Mouse (Mus musculus): ENCODE results near the gene Utp18.

Gene Utp18

DNA sequence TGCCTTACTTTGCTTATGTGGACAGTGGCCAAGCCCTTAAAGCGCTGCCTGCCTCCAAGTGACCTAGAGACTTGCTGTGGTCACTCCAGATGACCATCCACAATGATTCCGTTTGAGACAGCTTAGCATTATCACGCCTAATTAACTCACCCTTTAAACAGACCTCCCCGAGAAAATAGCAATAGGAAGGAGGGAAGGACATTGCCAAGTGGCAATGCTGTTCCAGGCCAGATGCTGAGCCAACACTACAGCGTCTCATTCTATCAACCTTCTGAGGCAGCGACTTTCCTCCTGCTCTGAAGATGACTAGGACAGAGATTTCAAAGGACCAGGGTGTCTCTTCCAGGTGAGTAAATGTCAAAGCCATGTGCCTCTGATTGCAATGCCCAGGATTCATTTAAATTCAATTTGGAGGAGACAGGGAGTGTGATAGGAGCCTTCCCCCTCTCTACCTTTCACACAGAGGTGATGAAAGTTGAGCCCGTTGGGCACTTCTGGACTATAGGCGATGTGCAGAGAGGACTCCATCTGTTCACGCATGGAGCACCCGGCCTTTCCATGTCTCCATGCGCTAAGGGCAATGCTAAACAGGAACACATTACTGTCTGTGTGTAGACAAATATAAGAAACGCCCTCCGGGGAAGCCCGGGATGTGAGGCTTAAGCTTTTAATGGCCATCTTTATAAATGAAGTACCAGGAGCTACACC is 56.8 kb downstream of the Utp18 start:
- no peak for DNase-seq

GRCm38 (mm10) chr11:93822261-93822660 is 63.3 kb downstream of the Utp18 start:
- DNase-seq, result no peak

DNA sequence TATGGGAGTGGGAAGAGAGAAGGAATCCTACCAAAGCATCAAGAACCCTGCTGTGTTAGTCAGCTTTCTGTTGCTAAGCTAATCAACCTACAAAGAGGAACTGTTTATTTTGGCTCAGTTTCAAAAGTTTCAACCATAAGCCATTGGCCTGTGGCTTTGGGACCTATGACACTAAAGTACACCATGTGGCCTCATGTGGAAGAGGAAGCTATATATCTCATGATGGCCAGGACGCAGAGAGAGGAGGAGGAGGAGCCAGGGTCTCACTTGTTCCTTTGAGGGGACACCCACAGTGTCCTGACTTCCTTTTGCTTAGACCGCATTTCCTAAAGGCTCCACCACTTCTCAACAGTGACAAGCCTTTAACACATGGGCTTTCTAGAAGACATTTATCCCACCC is 64.0 kb downstream of the Utp18 start:
- peak in 1 of 2 experiments; percentile 4 for DNase-seq

DNA sequence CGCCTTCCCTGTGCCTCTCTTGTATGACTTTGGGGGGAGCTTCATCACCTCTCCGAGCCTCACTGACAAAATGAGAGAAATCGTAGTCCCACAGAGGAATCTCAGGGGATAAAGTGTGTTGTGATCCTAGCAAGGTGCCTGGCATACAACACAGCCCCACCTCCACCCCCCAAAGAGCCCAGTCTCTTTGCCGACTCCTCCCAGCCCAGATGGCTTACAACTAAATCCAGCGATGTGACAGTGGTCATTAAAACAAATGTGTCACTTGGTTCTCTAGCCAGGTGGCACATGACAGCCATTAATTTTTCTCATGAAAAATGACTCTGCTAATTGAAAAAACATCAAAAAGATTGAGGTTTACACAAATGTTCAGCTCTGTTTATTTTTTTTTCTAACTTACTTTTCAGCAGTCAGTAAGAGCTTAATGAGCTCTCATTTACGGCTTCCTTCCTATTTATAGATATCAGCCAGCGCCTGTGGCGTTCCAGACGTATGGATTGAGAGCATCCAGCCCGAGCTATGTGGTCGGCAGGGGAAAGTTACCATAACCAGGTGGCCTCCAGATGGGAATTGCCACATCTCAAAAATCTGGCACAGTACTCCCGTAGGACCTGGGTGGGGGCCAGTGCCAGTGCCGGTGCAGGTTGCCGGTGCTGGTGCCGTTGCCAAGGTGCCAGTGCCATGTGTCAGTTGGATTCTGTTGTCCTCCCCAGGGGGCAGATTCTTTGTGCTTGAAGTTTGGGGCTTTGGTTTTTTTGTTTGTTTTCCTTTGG is 67.4 kb downstream of the Utp18 start:
- DNase-seq, result no peak

DNA sequence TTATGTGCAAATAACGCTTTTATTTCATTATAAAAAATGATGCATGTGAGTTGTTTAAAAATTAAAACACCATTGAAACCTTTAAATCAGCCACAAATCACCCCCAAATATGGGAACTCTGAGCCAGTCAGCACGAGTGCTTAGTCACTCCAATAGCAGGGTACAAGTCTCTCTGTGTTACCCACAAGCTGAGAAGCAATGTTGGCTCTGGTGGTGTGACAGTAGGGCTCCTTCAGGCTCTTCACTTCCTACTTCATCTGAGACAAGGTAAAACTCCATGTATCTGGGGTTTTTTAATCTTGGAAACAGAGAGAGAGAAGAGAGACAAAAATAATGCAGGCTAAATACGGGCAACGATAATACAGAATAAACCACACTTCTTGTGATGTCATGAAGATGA is 72.6 kb downstream of the Utp18 start:
- no peak for DNase-seq

- peak; percentile 40 to 61 for DNase-seq
Observed at GRCm38 (mm10) chr11:93812125-93812868, 73.3 kb downstream of the Utp18 start.
